Mouse (Mus musculus): ENCODE measurements around the gene 1700012A03Rik.

Gene 1700012A03Rik

DNA sequence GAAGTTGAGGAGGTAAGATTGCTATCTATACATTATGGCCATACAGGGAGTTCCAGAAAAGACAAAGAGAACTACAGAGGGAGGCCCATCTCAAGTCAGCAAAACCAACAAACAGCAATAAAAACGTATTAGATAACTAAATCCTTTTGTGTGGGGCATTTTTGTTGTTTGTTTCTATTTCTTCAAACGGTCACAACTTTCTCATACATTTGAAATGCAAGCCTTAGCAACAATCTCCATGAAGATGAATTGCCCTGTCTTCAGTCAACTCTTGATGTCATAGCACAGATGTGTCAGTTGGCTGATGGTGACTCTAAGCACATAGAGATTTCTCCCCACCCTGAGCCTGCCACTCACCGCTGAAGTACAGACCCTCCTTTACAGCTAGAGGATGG lies at the start of gene 1700012A03Rik:
Gene 1700012A03Rik, plus strand, starts transcription at position 296 of the 395 bp plus-strand sequence.
- DNase-seq (ENCODE audit: low read depth, low spot score), result no peak

DNA sequence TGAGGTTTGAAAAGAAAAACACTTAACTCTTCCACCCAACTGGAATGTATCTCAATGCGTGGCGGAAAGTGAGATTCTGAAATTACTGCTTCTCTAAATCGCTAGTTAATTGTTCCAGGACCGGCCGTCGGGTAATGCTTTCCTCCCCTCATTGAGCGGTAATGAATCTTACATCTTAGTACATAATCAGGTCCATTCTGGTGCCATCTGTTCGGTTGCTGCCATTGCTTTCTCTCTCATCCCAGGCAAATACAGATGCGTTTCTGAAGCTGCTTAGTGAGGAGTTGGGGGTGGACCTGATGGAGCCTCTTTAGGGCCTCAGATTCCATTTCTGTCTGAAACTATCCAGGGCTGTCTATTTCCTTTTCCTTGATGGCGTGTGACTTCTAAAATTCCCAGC lies 45.8 kb upstream of the 1700012A03Rik start:
- DNase-seq (ENCODE audit: low read depth, low spot score), result no peak

DNA sequence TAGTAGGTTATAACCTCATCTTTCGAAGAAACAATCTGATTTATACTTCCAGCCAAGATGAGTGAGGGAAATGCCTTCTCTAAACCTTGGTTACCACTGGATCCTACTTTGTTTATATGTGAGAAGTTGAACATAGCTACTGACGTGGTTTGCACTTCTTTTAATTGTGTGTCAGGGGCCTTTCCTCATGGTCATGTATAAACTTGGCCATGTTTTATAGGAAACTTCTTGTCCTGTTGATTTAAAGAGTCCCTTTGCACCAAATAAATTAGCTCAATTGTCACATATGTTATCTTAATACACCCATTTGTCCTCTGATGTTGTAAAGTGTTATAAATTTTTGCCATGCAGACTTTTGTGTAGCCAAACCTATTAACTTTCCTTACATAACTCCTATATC lies 44.1 kb upstream of the 1700012A03Rik start:
- DNase-seq (ENCODE audit: low read depth, low spot score), result no peak

DNA sequence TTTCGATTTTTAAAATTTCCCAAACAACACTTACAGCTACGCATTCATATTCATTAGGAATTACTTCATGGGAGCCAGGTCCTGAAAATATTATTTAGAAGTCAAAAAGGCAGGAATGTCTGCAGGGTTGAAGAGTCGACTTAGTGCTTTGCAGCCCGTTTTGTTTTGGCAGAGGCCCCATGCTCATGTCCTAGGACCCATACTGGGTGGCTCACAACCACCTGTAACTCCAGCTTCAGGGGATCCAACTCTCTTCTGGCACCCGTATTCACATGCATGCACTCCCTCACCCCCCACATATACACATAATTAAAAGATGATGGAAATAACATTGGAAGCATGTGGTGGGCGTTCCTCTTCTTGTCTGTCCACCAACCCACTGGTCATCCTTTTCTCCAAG lies 43.7 kb upstream of the 1700012A03Rik start:
- DNase-seq (ENCODE audit: low read depth, low spot score), result no peak

DNA sequence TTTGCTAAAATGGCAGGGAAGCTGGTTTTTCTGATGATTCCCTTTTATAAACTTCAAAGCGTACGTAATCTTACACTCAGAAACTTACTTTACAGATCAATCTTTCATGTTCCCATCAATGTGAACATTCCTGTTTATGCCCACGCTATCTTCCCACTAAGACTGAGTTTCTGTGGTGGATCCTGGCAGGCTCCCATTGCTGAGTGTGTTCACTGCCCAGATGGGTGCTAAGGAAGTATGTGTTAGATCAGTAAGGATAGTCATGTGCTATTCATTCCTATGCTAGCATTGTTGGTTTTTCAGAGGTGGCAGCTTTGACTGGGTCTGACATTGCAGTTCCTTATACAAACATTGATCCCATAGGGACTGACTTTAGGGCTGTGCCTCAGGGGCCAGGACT lies 42.7 kb upstream of the 1700012A03Rik start:
- no peak for DNase-seq (ENCODE audit: low read depth, low spot score)

DNA sequence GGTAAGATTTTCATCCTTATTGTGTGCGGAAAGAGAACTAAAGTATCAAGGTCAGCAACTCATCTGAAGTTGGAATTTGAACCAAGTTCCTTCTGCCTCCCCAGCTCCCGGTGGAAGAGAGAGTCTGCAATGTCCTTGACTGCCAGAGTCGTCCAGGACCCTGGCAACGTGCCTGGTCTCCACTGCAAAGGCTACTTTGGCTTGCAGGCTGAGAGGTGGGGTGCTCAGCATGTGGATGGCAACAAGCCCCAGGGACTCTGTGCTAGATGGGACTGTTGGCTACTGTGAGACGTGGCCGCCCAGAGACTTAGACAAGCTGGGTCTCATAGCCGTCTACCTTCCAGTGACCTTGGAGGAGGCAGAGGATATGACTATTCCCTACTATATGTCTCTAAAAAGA lies 33.2 kb upstream of the 1700012A03Rik start:
- no peak for DNase-seq (ENCODE audit: low read depth, low spot score)

DNA sequence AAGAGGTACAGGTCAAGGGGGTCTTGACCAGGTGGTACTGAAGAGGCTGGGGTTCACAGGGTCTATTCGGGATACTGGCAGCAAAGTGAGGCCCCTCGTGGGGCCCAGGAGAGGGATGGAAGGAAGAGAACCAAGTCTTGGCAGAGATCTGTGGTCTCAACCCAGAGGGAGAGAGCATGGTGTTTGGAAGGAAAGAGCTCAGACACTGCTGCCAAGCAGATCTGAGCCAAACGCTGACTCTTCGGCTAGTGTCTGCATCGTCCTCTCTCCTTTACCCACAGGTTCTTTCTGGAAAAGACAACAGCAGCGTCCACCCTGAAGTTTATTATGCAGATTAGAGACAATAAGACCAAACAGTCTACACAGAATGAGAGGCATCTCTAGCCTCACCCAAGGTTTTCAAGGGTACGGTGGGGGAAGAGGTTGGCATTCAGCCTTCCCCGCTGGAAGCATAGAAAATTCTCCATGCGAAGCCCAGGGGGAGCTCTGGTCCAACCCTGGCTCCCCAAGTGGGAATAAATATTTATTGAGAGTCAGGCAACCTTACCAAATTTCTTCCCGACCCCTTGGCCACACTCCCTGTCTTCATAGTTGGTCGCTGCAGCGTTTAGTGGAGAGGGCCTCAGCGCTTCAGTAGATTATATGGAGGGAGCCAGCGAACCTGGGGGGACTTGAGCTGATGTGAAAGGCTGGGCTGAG lies 32.5 kb upstream of the 1700012A03Rik start:
- no peak for DNase-seq (ENCODE audit: low read depth, low spot score)

DNA sequence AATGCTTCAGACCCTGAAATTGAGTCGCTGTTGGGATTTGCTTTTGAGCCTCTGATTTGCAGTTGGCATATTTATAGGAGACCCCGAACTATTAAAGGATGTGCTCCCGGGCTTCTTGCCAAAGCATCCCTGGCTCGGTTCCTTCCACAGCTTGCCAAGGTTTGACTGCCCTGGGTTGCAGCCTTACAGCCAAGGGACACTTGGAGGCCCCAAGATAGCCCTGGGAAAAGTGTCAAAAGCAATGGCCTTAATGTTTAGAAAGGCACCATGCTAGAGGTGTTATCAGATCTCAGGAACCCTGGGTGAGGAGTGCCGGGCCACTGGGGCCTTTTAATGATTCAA lies 32.0 kb upstream of the 1700012A03Rik start:
- no peak for DNase-seq (ENCODE audit: low read depth, low spot score)

DNA sequence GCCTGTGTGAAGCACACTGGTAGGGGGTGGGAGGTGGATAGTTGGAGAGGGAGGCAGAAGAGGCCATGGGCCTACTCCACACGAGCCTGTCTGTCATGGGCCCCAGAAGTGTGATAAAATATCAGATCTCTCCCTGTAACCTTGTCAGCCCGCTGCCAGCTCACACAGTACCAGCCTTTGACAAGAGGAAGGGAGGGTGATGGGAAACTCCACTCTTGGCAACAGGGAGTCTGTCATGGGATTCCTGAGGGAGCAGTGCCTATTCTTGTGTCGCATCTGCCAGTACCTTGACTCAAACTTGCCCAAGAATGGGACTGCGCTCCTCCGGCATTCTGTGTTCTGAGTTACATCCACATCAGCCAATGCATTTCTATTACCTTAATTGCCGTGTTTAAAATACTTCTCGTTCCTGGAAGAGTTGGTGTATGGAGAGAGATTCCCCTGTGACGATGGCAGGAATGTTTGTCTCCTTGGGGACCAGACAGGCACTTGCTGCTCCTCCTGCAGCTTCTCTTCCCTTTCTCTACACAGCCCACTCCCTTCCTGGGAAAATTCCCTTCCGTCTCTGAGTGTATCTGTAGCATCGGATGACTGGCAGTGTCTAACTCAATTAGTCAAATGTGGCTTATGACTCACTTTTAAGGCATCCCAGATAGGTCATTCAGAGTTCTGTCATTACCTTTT lies 28.1 kb upstream of the 1700012A03Rik start:
- DNase-seq (ENCODE audit: low read depth, low spot score), result no peak

DNA sequence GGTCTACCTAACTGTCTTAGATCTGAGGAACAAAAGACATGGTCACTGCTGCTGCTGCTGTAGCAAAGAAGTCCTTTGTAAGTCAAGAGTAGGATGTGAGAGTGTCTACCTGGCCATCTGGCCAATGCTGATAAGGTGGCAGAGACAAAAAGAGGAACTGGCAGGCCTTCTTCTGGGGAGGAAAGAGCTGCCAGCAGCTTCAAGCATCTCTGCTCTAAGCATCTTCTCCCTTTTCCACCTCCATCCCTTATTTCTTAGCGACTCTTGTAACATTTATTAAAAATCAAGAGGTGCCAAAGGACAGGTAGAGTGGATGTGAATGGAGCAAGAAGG lies 27.5 kb upstream of the 1700012A03Rik start:
- DNase-seq (ENCODE audit: low read depth, low spot score), result no peak

DNA sequence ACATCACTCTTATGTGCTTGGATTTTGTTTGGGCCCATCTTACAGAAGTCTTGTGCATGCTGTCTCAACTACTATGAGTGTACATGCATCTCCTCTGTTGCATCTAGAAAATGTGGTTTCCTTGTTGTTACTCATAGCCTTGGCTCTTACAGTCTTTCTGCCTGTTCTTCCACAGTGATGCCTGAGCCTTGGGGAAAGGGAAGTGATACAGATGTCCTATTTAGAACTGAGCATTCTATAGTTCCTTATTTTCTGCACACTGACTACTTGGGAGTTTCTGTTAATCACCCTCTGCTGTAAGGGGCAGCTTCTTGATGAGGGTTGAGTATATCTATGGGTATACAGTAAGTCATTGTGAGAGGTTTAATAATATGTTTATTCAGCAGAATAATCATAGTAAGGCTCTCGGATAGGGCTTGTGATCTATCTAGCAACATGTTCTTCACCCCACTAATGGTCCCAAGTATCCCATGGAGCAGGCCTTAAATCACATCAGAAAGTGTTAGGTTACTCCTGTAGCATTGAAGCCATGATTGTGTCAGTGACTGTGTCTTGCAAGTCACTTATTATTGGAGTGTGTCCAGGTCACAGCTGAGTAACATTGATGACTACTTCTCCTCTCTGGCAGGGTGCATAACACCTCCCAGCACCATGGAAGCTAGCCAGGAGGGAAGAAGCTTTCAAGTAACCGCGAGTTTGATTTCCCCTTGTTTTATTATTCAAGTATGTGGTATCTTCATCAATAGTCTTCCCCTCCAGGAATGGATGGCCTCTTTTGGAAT lies 21.6 kb upstream of the 1700012A03Rik start:
- DNase-seq (ENCODE audit: low read depth, low spot score), result no peak

DNA sequence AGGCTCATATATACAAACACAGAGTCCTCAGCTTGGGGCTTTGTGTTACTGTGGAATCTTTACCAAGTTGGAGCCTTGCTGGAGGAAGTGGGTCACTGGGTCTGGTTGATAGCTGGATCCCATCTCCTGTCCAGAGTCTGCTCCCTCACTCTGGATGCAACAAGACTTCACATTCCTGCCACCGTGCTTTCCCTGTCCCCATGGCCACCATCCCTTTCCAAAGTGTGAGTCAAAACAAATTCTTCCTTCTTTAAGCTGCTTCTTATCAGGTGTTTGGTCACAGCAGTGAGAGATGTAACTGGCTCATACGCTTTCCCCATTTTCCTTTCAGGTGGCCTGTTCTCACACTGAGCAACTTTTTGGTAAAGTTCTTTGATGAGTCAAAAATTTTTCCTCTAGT lies 15.8 kb upstream of the 1700012A03Rik start:
- no peak for DNase-seq (ENCODE audit: low read depth, low spot score)

DNA sequence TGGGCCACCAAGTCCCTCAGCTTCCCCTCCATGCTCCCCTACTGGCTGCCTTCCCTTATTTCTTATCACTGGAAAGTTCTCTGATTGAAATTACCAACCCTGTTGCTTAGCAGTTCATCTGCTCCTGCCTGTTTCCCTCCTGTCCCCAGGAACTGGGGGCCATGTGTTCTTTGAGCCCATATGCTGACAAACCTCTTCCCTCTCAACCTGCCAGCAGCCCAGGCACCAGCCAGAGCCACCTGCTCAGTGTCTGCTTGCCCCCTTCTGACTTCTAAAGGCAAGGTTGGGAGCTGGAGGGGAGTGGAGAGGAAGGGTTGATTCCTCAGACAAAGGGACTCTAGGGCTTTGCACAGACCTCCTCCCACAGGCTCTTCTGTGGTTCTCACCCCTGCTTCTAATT lies 4.7 kb upstream of the 1700012A03Rik start:
- DNase-seq (ENCODE audit: low read depth, low spot score), result no peak

DNA sequence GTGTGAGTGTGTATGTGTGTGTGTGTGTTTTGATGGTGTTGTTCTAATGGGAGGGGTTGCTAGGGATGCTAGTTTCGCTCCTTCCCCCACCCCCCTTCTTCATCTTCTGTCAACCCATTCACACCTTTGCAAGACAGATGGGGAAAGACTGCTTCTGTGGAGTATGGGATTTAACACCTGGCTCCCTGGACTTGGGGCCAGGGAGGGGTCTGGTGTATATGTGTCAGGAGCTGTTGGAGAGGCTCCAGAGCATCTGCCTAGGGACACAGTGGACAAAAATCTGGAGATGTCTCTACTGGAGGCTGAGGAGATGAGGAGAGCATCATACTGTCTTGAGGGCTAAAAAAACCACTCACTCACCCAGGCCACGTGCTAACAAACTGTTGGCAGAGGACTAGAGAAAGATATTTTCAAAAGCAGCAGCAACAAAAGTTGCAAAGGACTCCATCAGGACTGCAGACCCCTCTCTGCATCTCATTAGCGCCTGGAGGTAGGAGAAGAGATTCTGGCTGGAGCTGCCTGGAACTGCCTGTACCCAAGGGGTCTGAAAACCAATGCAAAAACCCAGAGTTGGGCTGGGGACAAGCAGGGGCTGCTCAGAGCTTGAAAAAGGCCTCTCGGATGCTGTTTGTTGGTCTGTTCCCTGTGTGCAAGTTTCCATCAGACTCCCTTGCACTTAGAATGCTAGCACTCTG lies 643 bp upstream of the 1700012A03Rik start:
- DNase-seq (ENCODE audit: low read depth, low spot score), result no peak

DNA sequence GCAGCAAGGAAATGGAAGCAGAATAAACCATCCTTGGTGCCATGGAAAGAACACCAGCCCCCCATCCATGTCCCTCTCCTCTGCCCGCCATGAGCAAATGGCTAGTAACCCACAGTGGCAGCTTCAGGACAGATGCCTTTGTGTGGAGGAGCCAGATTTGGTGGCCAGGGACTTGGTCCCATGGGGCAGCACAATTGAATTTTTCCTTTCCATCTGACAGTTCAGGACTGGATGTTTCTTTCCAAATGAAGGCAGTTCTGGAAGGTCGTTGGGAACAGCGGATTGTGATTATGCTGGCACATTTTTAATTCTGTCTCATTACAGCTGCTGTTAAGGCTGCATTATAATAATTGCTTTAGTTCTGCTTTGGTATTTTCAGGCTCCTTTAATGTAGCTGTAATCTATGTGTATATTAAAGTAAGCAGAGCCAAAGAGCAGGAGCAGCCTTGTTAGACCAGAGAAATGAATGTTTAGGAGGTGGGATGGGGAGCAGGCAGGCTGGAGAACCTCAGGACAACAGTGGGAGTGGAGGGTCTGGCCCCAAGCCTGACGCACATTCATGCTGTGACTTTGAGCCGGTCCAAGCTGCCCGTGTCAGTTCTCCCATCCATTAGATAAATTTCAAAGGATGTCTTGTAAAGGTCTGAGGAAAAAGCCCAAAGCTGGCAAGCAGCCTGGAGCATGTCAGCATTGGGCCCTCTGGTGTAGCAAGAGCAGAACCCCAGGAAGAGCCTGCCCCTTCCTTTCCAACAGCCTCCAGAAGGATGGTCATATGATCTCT lies 2.3 kb downstream of the 1700012A03Rik start:
- no peak for DNase-seq (ENCODE audit: low read depth, low spot score)

DNA sequence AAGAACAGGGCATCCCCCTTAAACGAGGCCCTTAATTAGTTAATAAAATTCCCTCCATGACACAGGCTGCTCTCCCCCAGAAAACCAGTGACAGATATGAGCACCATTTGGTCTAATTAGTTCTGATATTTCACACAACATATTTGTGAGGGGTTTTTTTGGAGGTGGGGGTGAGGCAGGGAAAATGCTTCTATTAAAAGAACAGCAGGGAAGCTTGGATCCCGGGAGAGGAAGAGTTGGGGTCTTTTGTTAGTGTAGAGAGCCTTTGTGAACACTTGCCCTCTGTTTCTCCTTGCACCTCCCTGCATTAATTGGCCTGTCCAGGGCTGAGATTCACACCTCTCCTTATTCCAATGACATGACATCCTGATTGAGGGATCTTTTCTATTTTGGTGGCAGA lies 6.5 kb downstream of the 1700012A03Rik start:
- DNase-seq (ENCODE audit: low read depth, low spot score), result no peak

DNA sequence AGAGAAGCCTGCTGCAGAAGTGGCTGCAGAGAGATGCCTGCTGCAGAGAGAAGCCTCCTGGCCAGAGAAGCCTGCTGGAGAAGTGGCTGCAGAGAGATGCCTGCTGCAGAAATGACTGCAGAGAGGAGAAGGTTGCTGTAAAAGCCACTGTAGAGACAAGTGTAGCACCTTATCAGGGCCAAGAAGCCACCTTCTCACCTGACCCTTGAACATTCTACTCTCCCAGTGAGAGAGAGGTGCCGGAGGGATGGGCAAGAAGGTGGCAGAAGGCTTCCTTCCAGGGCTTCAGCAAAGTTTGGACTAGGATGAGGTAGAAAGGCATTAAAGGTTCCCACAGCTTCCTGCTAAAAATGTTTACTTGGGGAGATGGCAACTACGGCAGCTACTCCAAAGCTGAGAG lies 8.5 kb downstream of the 1700012A03Rik start:
- DNase-seq (ENCODE audit: low read depth, low spot score), result no peak

DNA sequence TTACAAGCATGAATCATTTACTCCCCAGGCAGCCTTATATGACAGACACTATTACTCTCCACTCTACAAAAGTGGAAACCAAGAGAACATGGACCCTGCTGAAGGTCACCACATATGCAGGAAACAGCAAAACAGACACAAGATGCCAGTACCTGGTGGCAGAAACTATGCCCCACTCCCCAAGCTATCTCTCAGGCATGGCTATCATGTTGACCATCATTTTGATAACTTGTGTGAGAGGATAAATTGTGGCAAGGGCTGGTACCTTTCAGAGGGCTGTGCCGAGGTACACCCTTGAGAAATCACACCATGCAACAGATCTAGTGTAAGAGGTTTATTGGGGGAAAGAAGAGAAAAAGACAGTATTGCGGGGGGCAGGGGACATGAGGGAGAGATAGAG lies 10.6 kb downstream of the 1700012A03Rik start:
- no peak for DNase-seq (ENCODE audit: low read depth, low spot score)

DNA sequence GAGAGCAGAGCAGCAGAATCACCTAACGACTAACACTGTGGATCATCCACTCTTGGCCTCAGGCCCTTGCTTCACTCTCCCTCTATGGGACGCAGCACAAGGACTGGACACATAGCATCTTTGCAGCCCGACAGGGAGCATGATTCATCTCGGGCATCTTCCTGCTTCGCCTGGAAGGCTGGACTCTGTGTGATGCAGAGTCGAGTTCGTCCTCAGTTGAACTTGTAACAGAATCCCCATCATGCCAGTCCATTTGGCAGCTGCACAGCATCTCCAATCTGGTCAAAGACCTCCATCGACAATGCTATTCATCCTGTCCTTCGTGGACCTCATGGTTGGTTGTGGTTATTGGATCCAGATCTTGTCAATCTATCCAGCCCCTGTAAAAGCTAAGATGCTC lies 11.2 kb downstream of the 1700012A03Rik start:
- DNase-seq (ENCODE audit: low read depth, low spot score), result no peak

DNA sequence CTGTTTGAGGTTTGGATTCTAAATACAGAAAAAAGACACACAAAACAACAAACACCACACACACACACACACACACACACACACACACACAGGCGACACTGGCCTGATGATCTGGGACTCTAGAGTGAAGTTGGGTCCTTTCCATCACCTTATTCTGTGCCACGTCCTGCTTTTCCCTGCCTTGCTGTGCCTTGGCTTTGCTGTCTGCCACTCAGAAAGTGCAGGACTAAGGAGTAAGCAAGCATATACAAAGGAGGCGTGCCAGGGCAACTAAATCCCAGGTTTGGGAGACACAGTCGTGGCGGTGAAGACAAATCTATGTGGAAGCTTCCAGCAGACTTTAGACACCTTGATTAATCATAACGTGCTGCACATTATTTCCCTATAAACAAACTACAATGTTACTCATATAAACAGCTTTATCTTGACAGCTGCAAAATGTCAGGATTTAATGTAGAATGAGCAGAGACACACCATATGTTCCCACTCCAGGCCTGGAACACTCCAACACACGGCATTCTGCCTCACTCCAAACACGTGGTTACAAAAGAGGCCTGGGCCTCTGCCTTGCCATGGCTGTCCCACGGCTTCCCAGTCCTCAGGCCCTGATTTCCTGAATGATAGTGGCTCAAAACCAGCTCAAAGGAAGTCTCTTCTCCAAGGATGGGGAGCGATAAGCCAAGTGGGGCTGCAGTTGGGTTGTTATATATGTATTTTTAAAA lies 15.9 kb downstream of the 1700012A03Rik start:
- no peak for DNase-seq (ENCODE audit: low read depth, low spot score)

DNA sequence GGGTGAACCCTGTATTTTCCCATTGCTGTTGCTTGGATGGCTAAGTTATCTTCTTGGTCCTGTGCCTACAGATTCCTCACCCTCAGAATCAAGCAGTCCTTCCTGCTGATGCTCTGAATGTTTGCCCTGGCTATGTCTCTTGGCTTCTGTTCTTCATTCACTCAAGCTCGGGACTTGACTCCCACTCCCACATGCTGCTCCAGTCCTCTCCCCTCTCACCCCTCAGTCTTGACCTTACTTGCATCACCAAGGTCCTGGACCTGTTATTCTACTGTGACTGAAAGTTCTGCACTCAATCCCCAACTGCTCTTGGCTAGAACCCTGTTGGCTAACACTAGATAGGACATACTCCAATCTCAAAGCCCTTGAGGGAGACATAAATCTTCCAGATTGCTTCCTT lies 22.1 kb downstream of the 1700012A03Rik start:
- DNase-seq (ENCODE audit: low read depth, low spot score), result no peak
